Mouse (Mus musculus) embryonic facial prominence, embryonic 10.5 days (tissue): ENCODE measurements around the gene Lrmda. TPM values are rescaled to one million over a fixed set of nuclear protein-coding genes. Genes with fewer than 3 reads are reported as not detected.

Source experiments
- DNase-seq: peaks from one replicate; pipeline ENCODE4 v3.0.0-alpha.2; 2017; ENCODE audit warnings: low spot score
- H3K27ac ChIP-seq: fragments of 300-500 bp; sonication (generic); replicated peaks from 2 replicates; pipeline ENCODE4 v1.5.1; 2016; ENCODE audit warnings: mild to moderate bottlenecking
- H3K27me3 ChIP-seq: fragments of 300-500 bp; sonication (generic); replicated peaks from 2 replicates; pipeline ENCODE4 v1.6.1; 2016; ENCODE audit warnings: low read depth, mild to moderate bottlenecking; ENCODE audit not compliant: poor library complexity, severe bottlenecking
- H3K36me3 ChIP-seq: fragments of 300-500 bp; sonication (generic); replicated peaks from 2 replicates; pipeline ENCODE4 v1.6.1; 2016; ENCODE audit warnings: mild to moderate bottlenecking, moderate library complexity
- H3K4me1 ChIP-seq: fragments of 300-500 bp; sonication (generic); 2 replicates; pipeline ENCODE4 v1.6.1; 2016
- H3K4me3 ChIP-seq: fragments of 300-500 bp; sonication (generic); 2 replicates; pipeline ENCODE4 v1.5.1; 2016; ENCODE audit warnings: mild to moderate bottlenecking, moderate library complexity
- H3K9me3 ChIP-seq: fragments of 300-500 bp; sonication (generic); 2 replicates; pipeline ENCODE4 v1.6.1; 2016; ENCODE audit warnings: mild to moderate bottlenecking
- WGBS: fragments of 180-500 bp; shearing (Covaris S2); methylation state at CpG from one replicate; pipeline ENCODE4 v1.1.7; 2016; 5-methylcytosine and 5-hydroxymethylcytosine counted together
- polyA plus RNA-seq: library from polyadenylated mRNA; unstranded; fragments of >200 nt; fragmentation: Nextera tagmentation; extraction: Ambion mirVana; gene quantifications from 2 replicates; pipeline ENCODE4 v1.2.1, GENCODE M21; 2016

The Lrmda gene
- polyA plus RNA-seq, 1 experiment from 2014 or later, result 0.88 TPM

GRCm38 (mm10) chr14:22265229-22265905, 245.9 kb downstream of the Lrmda start:
- Histone ChIP-seq H3K4me1 (no peaks in the 10 kb centered on the region), H3K9me3 (no peaks in the 10 kb centered on the region), H3K4me3 (no peak overlapping the region), H3K27ac (no peak overlapping the region), H3K27me3 (0 out of 2 replicates have a peak, but pooled peaks cover 7% of the 10 kb centered on the region), H3K36me3 (no peaks in the 10 kb centered on the region)
- no peak for DNase-seq
- WGBS, result 89% methylated on average over 4 of the region's 4 CpGs

GRCm38 (mm10) chr14:22269812-22270211, 250.3 kb downstream of the Lrmda start:
- no peak overlapping the region for H3K27ac ChIP-seq
- no peak overlapping the region for H3K4me3 ChIP-seq
- no peaks in the 10 kb centered on the region for H3K36me3 ChIP-seq
- no peaks in the 10 kb centered on the region for H3K27me3 ChIP-seq
- no peaks in the 10 kb centered on the region for H3K9me3 ChIP-seq
- WGBS, result 89% methylated on average over 9 of the region's 9 CpGs
- H3K4me1 ChIP-seq, result peaks cover 3% of the 10 kb centered on the region; the same call in 1 of the 2 replicates
- DNase-seq, result no peak

- no peak for DNase-seq
- no peaks in the 10 kb centered on the region for H3K9me3 ChIP-seq
- H3K4me3 ChIP-seq, result no peak overlapping the region
- H3K36me3 ChIP-seq, result no peaks in the 10 kb centered on the region
- H3K4me1 ChIP-seq, result peaks cover 13% of the 10 kb centered on the region
- 92% methylated on average over 5 of the region's 5 CpGs for WGBS
- H3K27ac ChIP-seq, result no peak overlapping the region
- peaks cover 13% of the 10 kb centered on the region; the same call in 1 of the 2 replicates for H3K27me3 ChIP-seq
These were observed 258.5 kb downstream of the Lrmda start for GRCm38 (mm10) chr14:22278053-22278452.

DNA sequence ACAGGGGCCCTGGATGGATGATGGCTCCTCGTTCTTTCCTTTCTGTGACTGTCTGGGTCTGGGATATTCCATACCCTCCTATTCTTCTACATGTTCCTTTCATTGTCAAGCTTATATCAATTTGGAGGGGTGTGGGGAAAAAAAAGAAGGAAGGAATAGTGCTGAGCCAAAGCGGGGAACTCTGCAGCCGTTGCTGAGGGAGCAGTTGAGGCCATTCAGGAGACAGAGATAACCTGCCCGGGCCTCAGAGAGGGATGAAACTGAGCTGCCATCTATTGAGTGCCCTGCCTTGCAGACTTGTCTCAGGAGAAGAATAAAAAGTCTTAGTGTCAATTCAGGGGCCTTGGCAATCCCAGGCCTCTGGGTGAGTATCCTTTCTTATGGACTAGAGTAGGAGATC, 260.1 kb downstream of the Lrmda start:
- Histone ChIP-seq H3K27me3 (peaks cover 16% of the 10 kb centered on the region; the same call in 1 of the 2 replicates), H3K36me3 (no peaks in the 10 kb centered on the region), H3K4me3 (no peak overlapping the region), H3K4me1 (peaks cover 12% of the 10 kb centered on the region), H3K9me3 (no peaks in the 10 kb centered on the region), H3K27ac (no peak overlapping the region)
- DNase-seq, result no peak
- 93% methylated on average over 4 of the region's 4 CpGs for WGBS

- 76% methylated on average over 7 of the region's 7 CpGs for WGBS
- Histone ChIP-seq H3K27me3 (peaks cover 17% of the 10 kb centered on the region; the same call in 1 of the 2 replicates), H3K4me3 (no peak overlapping the region), H3K36me3 (no peaks in the 10 kb centered on the region), H3K9me3 (no peaks in the 10 kb centered on the region), H3K4me1 (peaks cover 9% of the 10 kb centered on the region; the same call in 1 of the 2 replicates), H3K27ac (no peak overlapping the region)
- DNase-seq, result no peak
These were observed 262.1 kb downstream of the Lrmda start for GRCm38 (mm10) chr14:22281630-22282029.

DNA sequence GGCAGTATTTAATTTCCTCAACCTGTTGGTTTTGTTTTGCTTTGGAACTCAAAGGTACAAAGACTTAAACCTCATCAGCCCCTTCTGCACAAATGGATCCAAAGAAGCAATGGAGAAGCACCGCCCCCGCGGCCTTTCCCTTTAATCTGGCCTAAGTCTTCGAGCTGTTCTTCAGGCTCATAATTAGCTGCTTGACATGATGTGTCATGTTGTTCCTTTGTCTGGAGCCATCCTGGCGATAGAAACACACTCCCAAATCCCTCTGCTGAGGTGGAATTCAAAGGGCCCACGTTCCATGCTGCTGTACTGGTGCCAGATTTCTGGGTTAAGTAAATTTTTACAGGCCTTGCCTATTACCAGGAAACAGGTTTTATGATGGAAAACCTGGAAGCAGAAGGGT, 263.3 kb downstream of the Lrmda start:
- peaks cover 17% of the 10 kb centered on the region; the same call in 1 of the 2 replicates for H3K27me3 ChIP-seq
- no peak overlapping the region for H3K27ac ChIP-seq
- peaks cover 10% of the 10 kb centered on the region; the same call in 1 of the 2 replicates for H3K4me1 ChIP-seq
- no peaks in the 10 kb centered on the region for H3K9me3 ChIP-seq
- DNase-seq, result peak; percentile 45
- no peak overlapping the region for H3K4me3 ChIP-seq
- 53% methylated on average over 6 of the region's 6 CpGs for WGBS
- H3K36me3 ChIP-seq, result no peaks in the 10 kb centered on the region

GRCm38 (mm10) chr14:22283722-22284121, 264.2 kb downstream of the Lrmda start:
- peaks cover 18% of the 10 kb centered on the region for H3K4me1 ChIP-seq
- H3K27ac ChIP-seq, result no peak overlapping the region
- peaks cover 17% of the 10 kb centered on the region; the same call in 1 of the 2 replicates for H3K27me3 ChIP-seq
- H3K9me3 ChIP-seq, result no peaks in the 10 kb centered on the region
- H3K36me3 ChIP-seq, result no peaks in the 10 kb centered on the region
- peak; percentile 50 for DNase-seq
- WGBS, result 70% methylated on average over 2 of the region's 2 CpGs
- no peak overlapping the region for H3K4me3 ChIP-seq

DNA sequence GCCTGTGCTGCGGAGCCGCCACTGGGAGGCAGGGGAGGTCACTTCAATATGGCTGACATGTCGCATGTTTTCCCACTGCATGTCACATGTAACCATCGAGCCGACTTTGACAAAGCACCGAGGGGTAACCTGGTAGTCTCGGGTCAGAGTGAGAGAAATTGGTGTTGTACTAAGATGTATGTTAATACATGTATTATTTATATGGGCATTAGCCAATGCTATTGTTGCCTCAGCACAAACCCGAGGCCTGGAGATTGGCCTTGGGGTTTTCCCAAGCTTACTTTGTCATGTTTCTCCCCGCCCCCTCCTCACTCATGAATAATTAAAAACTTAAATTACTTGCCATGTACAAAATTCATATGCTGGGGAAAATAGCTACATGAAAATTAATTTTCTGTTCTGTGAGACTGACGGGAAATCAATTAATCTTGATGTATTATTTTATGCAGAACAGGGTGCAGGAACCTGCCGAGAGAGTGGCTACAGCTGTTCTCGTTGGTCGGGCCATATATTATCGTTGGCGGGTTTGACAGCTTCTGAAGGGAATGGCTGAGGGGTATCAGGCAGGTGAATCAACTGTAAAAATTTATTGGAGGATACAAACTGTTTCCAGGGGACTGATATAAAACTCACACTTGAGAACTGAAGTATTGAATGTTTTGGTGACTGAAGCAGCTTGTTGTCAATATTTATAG, 265.5 kb downstream of the Lrmda start:
- no peaks in the 10 kb centered on the region for H3K36me3 ChIP-seq
- peaks cover 24% of the 10 kb centered on the region for H3K4me1 ChIP-seq
- peaks cover 5% of the 10 kb centered on the region for H3K27me3 ChIP-seq
- no peaks in the 10 kb centered on the region for H3K9me3 ChIP-seq
- 89% methylated on average over 15 of the region's 15 CpGs for WGBS
- DNase-seq, result no peak
- no peak overlapping the region for H3K27ac ChIP-seq
- H3K4me3 ChIP-seq, result no peak overlapping the region

DNA sequence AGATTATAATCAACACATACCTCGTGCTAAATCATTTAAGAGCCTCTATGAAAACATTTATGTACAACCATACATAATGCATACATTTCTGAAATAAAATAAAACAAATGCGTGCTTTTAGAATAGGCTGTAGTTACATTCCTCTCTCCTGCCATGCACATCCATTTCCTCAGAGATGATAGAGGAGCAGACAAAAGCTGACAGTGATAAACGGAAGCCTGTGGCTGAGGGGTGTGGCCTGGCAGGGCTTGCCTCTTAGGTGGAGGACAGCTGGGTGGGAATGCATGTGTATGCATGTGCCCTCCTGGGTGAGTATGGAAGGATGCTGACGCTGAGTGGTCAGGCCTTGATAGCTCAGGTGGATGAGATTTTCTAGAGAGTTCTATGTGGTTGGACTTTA, 266.3 kb downstream of the Lrmda start:
- WGBS, result 77% methylated on average over 4 of the region's 4 CpGs
- no peaks in the 10 kb centered on the region for H3K9me3 ChIP-seq
- peaks cover 24% of the 10 kb centered on the region for H3K4me1 ChIP-seq
- H3K27ac ChIP-seq, result no peak overlapping the region
- no peak for DNase-seq
- peaks cover 4% of the 10 kb centered on the region for H3K27me3 ChIP-seq
- H3K4me3 ChIP-seq, result no peak overlapping the region
- H3K36me3 ChIP-seq, result no peaks in the 10 kb centered on the region

GRCm38 (mm10) chr14:22288179-22288578, 268.7 kb downstream of the Lrmda start:
- Histone ChIP-seq H3K4me3 (no peak overlapping the region), H3K36me3 (no peaks in the 10 kb centered on the region), H3K9me3 (no peaks in the 10 kb centered on the region), H3K27me3 (peaks cover 4% of the 10 kb centered on the region), H3K27ac (no peak overlapping the region), H3K4me1 (peaks cover 15% of the 10 kb centered on the region)
- DNase-seq, result no peak
- WGBS, result 63% methylated on average over 10 of the region's 10 CpGs

- WGBS, result 76% methylated on average over 15 of the region's 15 CpGs
- peaks cover 15% of the 10 kb centered on the region for H3K4me1 ChIP-seq
- H3K27me3 ChIP-seq, result peaks cover 2% of the 10 kb centered on the region
- H3K27ac ChIP-seq, result no peak overlapping the region
- H3K36me3 ChIP-seq, result no peaks in the 10 kb centered on the region
- no peaks in the 10 kb centered on the region for H3K9me3 ChIP-seq
- DNase-seq, result no peak
- H3K4me3 ChIP-seq, result no peak overlapping the region
These were observed 269.9 kb downstream of the Lrmda start for GRCm38 (mm10) chr14:22289380-22289922.

DNA sequence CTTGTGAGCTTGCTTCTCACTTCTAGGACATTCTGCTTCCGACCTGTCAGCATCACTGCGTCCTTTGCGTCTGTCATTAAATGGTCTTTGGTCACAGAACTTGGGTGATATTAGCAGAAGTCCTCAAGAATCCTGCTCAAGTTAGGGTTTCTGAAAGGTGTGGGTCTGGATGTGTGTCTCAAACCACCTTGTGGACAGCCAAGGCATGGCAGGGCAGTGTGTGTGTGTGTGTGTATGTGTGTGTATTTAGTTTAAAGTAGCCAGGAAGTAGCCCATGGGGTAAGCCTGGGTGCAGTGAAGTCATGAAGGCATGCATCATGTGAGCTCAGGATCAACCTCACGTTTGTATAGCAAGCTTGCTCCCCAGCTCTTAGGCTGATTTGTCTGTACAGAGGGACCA, 274.9 kb downstream of the Lrmda start:
- Histone ChIP-seq H3K27me3 (no peaks in the 10 kb centered on the region; the same call in 1 of the 2 replicates), H3K4me1 (peaks cover 5% of the 10 kb centered on the region), H3K36me3 (no peaks in the 10 kb centered on the region), H3K4me3 (no peak overlapping the region), H3K9me3 (no peaks in the 10 kb centered on the region), H3K27ac (no peak overlapping the region)
- no peak for DNase-seq
- WGBS, result 88% methylated on average over 4 of the region's 4 CpGs
